Mouse (Mus musculus) midbrain, postnatal 0 days (tissue): ENCODE measurements around the gene Gm8439. TPM values are rescaled to one million over a fixed set of nuclear protein-coding genes. Genes with fewer than 3 reads are reported as not detected.

Experiments
- ATAC-seq: fragments of 200-750 bp; cut with Nextera tagmentation; 2 replicates; pipeline ENCODE4 v1.8.0; 2017; ENCODE audit warnings: moderate number of reproducible peaks, mild to moderate bottlenecking, moderate TSS enrichment, moderate library complexity; ENCODE audit not compliant: low FRiP score
- DNase-seq: peaks from one replicate; pipeline ENCODE4 v3.0.0-alpha.2; 2015; ENCODE audit warnings: low spot score
- H3K27ac ChIP-seq: fragments of 300-500 bp; sonication (generic); 2 replicates; pipeline ENCODE4 v1.5.1; 2014; ENCODE audit warnings: low read depth, mild to moderate bottlenecking, low read length, mixed read lengths
- H3K27me3 ChIP-seq: fragments of 300-500 bp; sonication (generic); 2 replicates; pipeline ENCODE4 v1.6.1; 2014; ENCODE audit warnings: low read length, control low read depth, mixed read lengths; ENCODE audit not compliant: insufficient read depth
- H3K36me3 ChIP-seq: fragments of 300-500 bp; sonication (generic); 2 replicates; pipeline ENCODE4 v1.6.1; 2014; ENCODE audit warnings: low read length, control low read depth, mixed read lengths; ENCODE audit not compliant: insufficient read depth
- H3K4me1 ChIP-seq: fragments of 300-500 bp; sonication (generic); 2 replicates; pipeline ENCODE4 v1.6.1; 2014; ENCODE audit warnings: mild to moderate bottlenecking, control low read depth, antibody characterized with exemption, low read length, mixed read lengths; ENCODE audit not compliant: insufficient read depth
- H3K4me2 ChIP-seq: fragments of 300-500 bp; sonication (generic); 2 replicates; pipeline ENCODE4 v1.6.1; 2014; ENCODE audit warnings: low read depth, mild to moderate bottlenecking, low read length, mixed read lengths; ENCODE audit not compliant: poor library complexity, severe bottlenecking
- H3K4me3 ChIP-seq: fragments of 300-500 bp; sonication (generic); 2 replicates; pipeline ENCODE4 v1.5.1; 2014; ENCODE audit warnings: low read depth, mild to moderate bottlenecking, low read length, moderate library complexity
- H3K9ac ChIP-seq: fragments of 300-500 bp; sonication (generic); replicated peaks from 2 replicates; pipeline ENCODE4 v1.6.1; 2014; ENCODE audit warnings: mild to moderate bottlenecking, low read length, moderate library complexity, mixed read lengths; ENCODE audit not compliant: poor library complexity, severe bottlenecking
- H3K9me3 ChIP-seq: fragments of 300-500 bp; sonication (generic); 2 replicates; pipeline ENCODE4 v1.6.1; 2016; ENCODE audit warnings: low read length, control low read depth
- CTCF ChIP-seq: IDR thresholded peaks from 2 replicates; pipeline ENCODE4 v1.5.1; 2016; ENCODE audit warnings: antibody characterized with exemption, mild to moderate bottlenecking
- WGBS: fragments of 180-500 bp; shearing (Covaris S2); extraction: QIAGEN DNeasy Blood & Tissue Kit; methylation state at CpG from one replicate; pipeline ENCODE4 v1.1.7; 2014; 5-methylcytosine and 5-hydroxymethylcytosine counted together
- polyA plus RNA-seq: library from polyadenylated mRNA; unstranded; fragments of >200 nt; fragmentation: Nextera tagmentation; extraction: Ambion mirVana; gene quantifications from 2 replicates; pipeline ENCODE4 v1.2.1, GENCODE M21; 2015
- total RNA-seq: library from RNA; depleted of rRNA; stranded (reverse); fragments of >200 nt; gene quantifications from 2 replicates; pipeline ENCODE4 v1.2.3, GENCODE M21; 2014

The Gm8439 gene
- total and polyA plus RNA-seq, 2 experiments from 2014 or later: not detected

DNA sequence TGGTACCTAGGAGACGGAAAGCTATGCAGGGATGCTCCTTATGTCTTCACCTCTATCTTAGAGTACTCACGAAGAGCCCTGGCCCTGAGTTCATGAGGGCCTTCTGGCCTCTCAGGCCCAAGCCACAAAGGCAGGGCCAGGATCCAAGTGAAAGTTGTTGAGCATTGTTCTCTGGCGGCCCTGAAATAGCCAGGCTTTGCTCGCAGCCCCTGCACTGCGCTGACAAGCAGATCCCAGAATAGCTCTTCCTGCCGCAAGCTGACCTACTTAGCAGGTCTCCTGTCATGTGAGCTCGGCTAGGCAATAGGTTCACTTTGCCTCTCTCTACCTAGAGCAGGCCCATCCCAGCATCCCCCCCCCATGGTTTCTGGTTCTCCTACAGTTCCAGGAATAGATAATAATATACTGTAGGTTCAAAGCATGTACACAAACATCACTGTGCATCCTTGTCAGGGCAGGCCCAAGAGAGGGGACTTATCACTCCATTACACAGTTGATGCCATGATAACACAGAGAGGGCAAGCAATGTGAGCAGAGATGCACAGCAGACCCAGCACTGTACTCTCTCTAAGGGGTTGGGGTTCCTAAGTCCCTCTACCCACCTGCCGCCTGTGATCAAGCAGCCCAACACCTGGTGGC, 25.3 kb downstream of the Gm8439 start:
- Histone ChIP-seq H3K36me3 (no peaks in the 10 kb centered on the region), H3K4me1 (peaks cover 7% of the 10 kb centered on the region; the same call in 1 of the 2 replicates), H3K4me2 (peak overlapping the region; percentile 23; the same call in 1 of the 2 replicates), H3K9ac (no peak overlapping the region; the same call in 1 of the 2 replicates), H3K27ac (peak overlapping the region; percentile 48), H3K4me3 (no peak overlapping the region), H3K9me3 (no peaks in the 10 kb centered on the region), H3K27me3 (no peaks in the 10 kb centered on the region)
- 34% methylated on average over 8 of the region's 8 CpGs for WGBS
- TF ChIP-seq CTCF: no peak
- peak; percentile 72 for ATAC-seq
- peak; percentile 68 for DNase-seq

DNA sequence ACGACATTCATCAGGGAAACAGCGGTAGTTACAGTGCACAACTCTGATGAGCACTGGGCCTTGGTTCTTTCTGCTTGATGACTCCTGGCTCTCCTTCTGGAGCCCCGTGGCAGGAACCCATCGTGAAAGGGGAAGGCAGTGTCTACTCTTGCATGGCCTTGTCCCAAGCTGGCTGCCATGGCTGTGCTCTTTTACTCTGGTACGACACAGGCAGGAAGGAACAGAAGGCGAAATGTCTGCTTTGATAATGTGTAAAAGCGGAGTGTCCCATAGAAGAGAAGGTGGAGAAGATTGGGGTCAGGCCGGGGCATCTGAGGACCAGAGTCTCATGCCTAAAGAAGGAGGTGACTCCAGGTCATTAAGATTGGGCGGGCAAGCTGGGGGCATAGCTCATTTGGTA, 26.1 kb downstream of the Gm8439 start:
- no peaks in the 10 kb centered on the region for H3K27me3 ChIP-seq
- H3K4me3 ChIP-seq: no peak overlapping the region
- no peaks in the 10 kb centered on the region for H3K36me3 ChIP-seq
- 80% methylated on average over 9 of the region's 9 CpGs for WGBS
- peaks cover 7% of the 10 kb centered on the region; the same call in 1 of the 2 replicates for H3K4me1 ChIP-seq
- no peak for ATAC-seq
- no peak overlapping the region for H3K9ac ChIP-seq
- no peak overlapping the region for H3K4me2 ChIP-seq
- H3K9me3 ChIP-seq: no peaks in the 10 kb centered on the region
- no peak for DNase-seq
- no peak for TF ChIP-seq CTCF
- H3K27ac ChIP-seq: no peak overlapping the region

DNA sequence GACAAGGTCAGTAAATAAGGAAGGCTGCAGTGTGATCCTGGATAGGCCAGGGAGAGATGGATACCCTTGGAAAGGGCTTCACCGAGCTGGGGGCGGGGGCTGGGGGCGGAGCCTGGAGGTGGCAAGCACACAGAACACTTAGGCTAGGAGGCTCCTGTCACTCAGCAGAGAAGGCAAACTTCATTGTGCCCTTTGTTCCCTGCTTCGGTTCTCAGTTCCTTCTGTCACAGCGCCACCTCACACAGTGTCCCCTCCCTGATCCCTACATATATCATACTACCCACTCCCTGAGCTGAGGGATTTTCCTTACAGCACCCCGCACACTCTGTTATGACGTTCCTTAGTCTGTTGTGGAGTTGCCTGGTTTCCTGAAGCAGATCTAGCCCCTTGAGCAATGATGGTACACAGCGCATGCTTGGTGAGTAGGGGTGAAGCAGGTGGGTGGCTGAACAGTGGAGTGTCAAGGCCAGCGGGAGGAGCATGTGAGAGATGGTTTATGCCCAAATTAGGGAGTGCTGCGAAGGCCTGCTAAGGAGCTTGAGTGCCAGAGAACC, 27.1 kb downstream of the Gm8439 start:
- TF ChIP-seq CTCF: peak; percentile 2; the same call in 1 of the 2 replicates
- WGBS: 24% methylated on average over 10 of the region's 10 CpGs
- peaks cover 7% of the 10 kb centered on the region; the same call in 1 of the 2 replicates for H3K4me1 ChIP-seq
- H3K9me3 ChIP-seq: no peaks in the 10 kb centered on the region
- no peak overlapping the region for H3K4me2 ChIP-seq
- DNase-seq: peak; percentile 65
- ATAC-seq: peak; percentile 80
- H3K27ac ChIP-seq: peak overlapping the region; percentile 32; the same call in 1 of the 2 replicates
- no peaks in the 10 kb centered on the region for H3K36me3 ChIP-seq
- H3K4me3 ChIP-seq: no peak overlapping the region
- no peak overlapping the region for H3K9ac ChIP-seq
- H3K27me3 ChIP-seq: no peaks in the 10 kb centered on the region

DNA sequence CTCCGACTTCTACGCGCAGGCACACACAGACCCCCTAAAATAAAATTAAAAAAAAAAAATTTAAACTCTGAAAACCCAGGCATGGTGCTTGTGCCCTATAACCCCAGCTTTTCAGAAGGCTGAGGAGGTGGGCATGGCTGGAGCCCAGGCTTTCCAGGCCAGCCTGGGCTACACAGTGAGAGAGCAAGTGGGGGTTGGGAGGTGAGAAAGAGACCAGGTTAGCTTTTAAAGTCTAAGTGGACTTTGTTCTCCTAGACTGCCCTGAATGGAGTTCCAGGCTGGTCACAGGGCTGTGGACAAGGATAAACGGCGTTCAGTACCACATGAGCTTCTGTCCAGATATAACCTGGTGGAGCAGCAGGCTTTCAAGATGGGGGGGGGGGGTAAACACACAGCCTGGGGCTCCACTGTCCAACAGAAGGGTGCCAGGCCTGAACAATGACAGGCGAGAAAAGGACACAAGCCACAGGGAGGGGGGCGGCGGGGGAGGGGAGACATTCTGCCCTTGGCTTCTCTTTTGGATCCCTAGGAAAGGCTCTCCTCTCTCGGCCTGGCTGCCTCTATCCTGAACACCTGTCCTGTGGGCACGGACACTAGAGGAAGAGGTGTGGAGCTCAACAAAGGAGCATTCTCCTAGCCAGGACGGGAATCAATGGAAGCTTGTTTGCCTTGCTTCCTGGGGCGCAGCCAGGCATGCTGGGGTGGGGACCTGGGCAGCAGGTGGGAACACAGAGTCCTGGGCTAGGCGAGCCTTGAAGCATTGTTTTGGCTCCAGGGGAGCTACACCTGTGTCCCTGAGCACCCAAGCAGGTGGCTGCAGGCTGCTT, 27.9 kb downstream of the Gm8439 start:
- DNase-seq: no peak
- H3K9me3 ChIP-seq: no peaks in the 10 kb centered on the region
- ATAC-seq: no peak
- TF ChIP-seq CTCF: no peak
- H3K4me3 ChIP-seq: no peak overlapping the region
- H3K36me3 ChIP-seq: no peaks in the 10 kb centered on the region
- peaks cover 7% of the 10 kb centered on the region; the same call in 1 of the 2 replicates for H3K4me1 ChIP-seq
- no peaks in the 10 kb centered on the region for H3K27me3 ChIP-seq
- WGBS: 67% methylated on average over 13 of the region's 13 CpGs
- 0 out of 2 replicates have a peak overlapping the region, but pooled peaks have one; percentile 33 for H3K9ac ChIP-seq
- no peak overlapping the region for H3K4me2 ChIP-seq
- no peak overlapping the region for H3K27ac ChIP-seq

DNA sequence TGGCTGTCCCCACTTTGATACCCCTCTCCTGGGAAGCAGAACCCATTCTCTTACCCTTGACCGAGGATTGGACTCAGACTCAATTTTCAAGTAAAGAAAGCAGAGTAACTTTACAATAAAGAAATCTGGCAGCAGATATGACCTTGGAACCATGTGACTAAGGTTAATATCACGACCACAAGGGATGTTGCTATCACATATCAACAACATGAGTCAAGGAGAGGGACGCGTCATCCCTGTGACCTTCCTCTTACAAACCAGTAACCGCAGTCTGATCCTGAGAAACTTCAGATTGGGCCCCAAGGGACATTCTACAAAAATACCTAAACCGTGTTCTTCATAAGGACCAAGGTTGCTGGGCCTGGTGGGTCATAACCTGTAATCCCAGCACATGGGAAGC, 39.2 kb downstream of the Gm8439 start:
- DNase-seq (no peak), ATAC-seq (no peak)
- H3K36me3 ChIP-seq: no peaks in the 10 kb centered on the region
- H3K4me1 ChIP-seq: no peaks in the 10 kb centered on the region
- no peak for TF ChIP-seq CTCF
- H3K9ac ChIP-seq: no peak overlapping the region
- H3K27ac ChIP-seq: no peak overlapping the region
- H3K4me3 ChIP-seq: no peak overlapping the region
- no peak overlapping the region for H3K4me2 ChIP-seq
- H3K27me3 ChIP-seq: no peaks in the 10 kb centered on the region
- 90% methylated on average over 6 of the region's 6 CpGs for WGBS
- no peaks in the 10 kb centered on the region for H3K9me3 ChIP-seq
